Mouse (Mus musculus) olfactory bulb, adult 2 months (tissue): ENCODE measurements around the gene Ddx17. TPM values are rescaled to one million over a fixed set of nuclear protein-coding genes. Genes with fewer than 3 reads are reported as not detected.

Experiments used
- H3K27ac ChIP-seq: fragments of 200-500 bp; 2 replicates; pipeline ENCODE4 v1.5.1; 2012; ENCODE audit warnings: low read depth, low read length; ENCODE audit not compliant: insufficient read depth
- H3K4me1 ChIP-seq: fragments of 200-500 bp; 2 replicates; pipeline ENCODE4 v1.6.1; 2012; ENCODE audit warnings: low read length; ENCODE audit not compliant: control insufficient read depth, insufficient read depth
- H3K4me3 ChIP-seq: fragments of 200-500 bp; 2 replicates; pipeline ENCODE4 v1.5.1; 2012; ENCODE audit warnings: mild to moderate bottlenecking, low read depth, low read length, moderate library complexity; ENCODE audit not compliant: insufficient read depth
- CTCF ChIP-seq: fragments of 200-500 bp; IDR thresholded peaks from 2 replicates; pipeline ENCODE4 v1.5.1; 2012; ENCODE audit warnings: low read depth, mild to moderate bottlenecking, low read length, moderate library complexity; ENCODE audit not compliant: insufficient read depth
- POLR2A ChIP-seq: fragments of 200-500 bp; IDR thresholded peaks from 2 replicates; pipeline ENCODE4 v1.6.1; 2012; ENCODE audit warnings: mild to moderate bottlenecking, low read depth, low read length, moderate library complexity; ENCODE audit not compliant: insufficient read depth
- WGBS: fragments of 180-500 bp; shearing (Covaris S2); methylation state at CpG from one replicate; pipeline ENCODE4 v1.1.7; 2018; 5-methylcytosine and 5-hydroxymethylcytosine counted together
- polyA plus RNA-seq: library from polyadenylated mRNA; stranded (reverse); fragments of >200 nt; gene quantifications from 2 replicates; pipeline ENCODE4 v1.2.4, GENCODE M21; 2012; ENCODE audit warnings: low replicate concordance; ENCODE audit not compliant: missing spikeins, insufficient read depth, insufficient read length

The Ddx17 gene
- polyA plus RNA-seq, 1 experiment, result 399 TPM

DNA sequence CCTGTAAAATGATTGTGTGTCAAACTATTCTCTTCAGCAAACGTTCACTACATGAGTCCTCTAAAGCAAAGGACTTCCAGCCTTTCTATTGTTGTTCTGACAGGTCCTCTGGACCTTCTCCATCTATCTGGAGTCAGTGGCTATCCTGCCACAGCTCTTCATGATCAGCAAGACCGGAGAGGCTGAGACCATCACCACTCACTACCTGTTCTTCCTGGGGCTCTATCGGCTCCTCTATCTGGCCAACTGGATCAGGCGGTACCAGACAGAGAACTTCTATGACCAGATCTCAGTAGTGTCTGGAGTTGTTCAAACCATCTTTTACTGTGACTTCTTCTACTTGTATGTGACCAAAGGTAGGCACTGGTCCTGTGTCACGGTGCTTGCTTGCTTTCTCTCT is 21.0 kb downstream of the Ddx17 start:
- Histone ChIP-seq H3K4me1 (peaks cover 12% of the 10 kb centered on the region), H3K27ac (no peak overlapping the region), H3K4me3 (no peak overlapping the region)
- TF ChIP-seq POLR2A (no peak), CTCF (no peak)
- WGBS, result 78% methylated on average over 5 of the region's 5 CpGs

GRCm38 (mm10) chr15:79519400-79520220 is 26.9 kb downstream of the Ddx17 start:
- H3K4me1 ChIP-seq, result peaks cover 18% of the 10 kb centered on the region
- TF ChIP-seq POLR2A (no peak), CTCF (no peak)
- H3K4me3 ChIP-seq, result no peak overlapping the region
- 62% methylated on average over 16 of the region's 16 CpGs for WGBS
- no peak overlapping the region for H3K27ac ChIP-seq

GRCm38 (mm10) chr15:79518571-79518970 is 28.0 kb downstream of the Ddx17 start:
- Histone ChIP-seq H3K4me3 (no peak overlapping the region), H3K27ac (no peak overlapping the region), H3K4me1 (peaks cover 25% of the 10 kb centered on the region)
- TF ChIP-seq POLR2A (no peak), CTCF (no peak)
- WGBS, result 88% methylated on average over 3 of the region's 3 CpGs

DNA sequence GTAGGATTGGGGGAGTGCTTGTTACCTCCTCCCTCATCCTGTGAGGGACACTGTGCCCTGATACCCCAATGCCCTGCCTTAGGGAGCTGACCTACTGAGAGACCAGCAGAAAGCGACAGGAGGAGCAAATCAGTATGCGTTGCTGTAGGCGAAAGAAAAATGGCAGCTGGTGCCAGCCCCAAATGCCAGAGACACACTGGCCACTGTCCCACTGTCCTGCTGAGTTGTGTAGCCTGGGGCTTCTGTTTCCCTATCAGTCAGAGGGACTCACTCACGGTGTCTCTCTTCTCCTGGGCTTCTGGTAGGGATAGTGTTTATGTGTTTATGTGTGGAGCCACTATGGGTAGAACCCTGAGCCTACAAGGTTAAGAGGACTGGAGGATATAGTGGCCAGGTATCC is 28.8 kb downstream of the Ddx17 start:
- TF ChIP-seq POLR2A (no peak), CTCF (no peak)
- Histone ChIP-seq H3K4me3 (no peak overlapping the region), H3K4me1 (peaks cover 27% of the 10 kb centered on the region), H3K27ac (no peak overlapping the region)
- 84% methylated on average over 4 of the region's 4 CpGs for WGBS

DNA sequence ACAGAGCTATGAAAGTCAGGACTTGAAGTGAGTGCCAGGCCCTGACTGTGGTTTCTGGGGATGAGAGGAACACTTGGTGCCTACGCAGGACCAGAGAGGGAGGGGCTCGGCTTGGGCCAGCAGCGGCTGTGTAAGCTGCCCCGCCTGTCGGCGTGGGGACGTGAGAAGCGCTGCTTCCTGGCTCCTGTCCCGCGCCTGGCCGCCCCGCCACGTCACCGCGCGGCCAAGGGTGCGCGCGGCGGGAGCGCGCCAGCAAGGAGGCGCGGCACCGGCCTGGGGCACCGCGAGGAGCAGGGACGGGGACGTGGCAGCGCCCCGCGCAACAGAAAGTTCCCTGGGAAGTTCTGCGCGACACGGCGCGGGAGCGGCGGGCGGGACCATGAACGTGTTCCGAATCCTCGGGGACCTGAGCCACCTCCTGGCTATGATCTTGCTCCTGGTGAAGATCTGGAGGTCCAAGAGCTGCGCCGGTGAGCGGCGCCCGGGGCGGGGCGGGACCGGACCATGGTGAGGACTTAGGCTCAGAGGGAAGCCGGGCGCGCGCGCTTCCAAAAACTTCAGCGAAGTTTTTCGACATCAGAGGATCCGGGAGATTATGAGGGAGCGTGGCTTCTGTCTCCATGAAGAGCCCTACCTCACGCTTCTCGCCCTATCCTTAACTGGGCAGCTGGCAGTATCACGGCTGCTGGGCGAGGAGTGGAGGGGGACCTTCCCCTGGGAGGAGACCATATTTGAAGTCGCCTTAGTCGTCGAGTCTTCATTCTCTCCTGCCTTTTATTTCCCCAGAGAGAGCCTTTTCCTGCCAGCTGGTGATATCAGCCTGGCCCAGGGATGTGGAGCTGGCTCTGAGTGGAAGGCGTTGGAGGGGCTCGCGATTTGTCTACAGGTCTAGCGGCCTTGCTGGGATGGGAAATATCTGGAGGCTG is 30.1 kb downstream of the Ddx17 start, which contains the start of gene Kdelr3:
TSS of gene Kdelr3 (plus strand) at position 241 of the 926 bp plus-strand sequence.
- Histone ChIP-seq H3K4me1 (peaks cover 32% of the 10 kb centered on the region), H3K4me3 (peak within 1 kb of the TSS; percentile 46), H3K27ac (no peak within 1 kb of the TSS)
- WGBS, result 2% methylated on average over 71 of the region's 71 CpGs
- TF ChIP-seq POLR2A (0 out of 2 replicates have a peak, but pooled peaks have one; percentile 6), CTCF (no peak)

DNA sequence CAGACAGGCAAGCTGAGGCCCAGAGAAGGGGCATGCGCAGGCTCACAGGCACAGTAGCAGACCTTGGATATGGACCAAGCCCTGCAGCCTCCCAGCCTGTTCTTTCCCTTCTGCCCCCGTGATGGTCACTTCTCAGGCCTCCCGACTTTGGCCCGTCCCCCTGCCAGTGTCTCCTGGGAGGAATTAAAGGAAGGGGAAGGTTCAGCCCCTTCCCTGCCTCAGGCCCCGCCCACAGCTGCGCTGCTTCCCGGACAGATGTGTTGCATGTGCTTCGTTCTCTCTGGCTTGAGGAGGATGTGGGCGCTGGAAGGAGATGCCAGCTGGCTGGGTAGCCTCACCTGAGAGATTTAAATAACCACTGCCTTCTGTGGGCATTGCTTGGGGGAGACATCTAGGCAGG is 32.6 kb downstream of the Ddx17 start:
- H3K4me3 ChIP-seq, result no peak overlapping the region
- H3K27ac ChIP-seq, result no peak overlapping the region
- peaks cover 48% of the 10 kb centered on the region for H3K4me1 ChIP-seq
- 18% methylated on average over 9 of the region's 9 CpGs for WGBS
- TF ChIP-seq CTCF (no peak), POLR2A (no peak)

GRCm38 (mm10) chr15:79511553-79512320 is 34.8 kb downstream of the Ddx17 start:
- TF ChIP-seq POLR2A, result no peak; the same call in 1 of the 2 replicates
- no peak for TF ChIP-seq CTCF
- Histone ChIP-seq H3K4me3 (peak overlapping the region; percentile 50), H3K4me1 (peaks cover 58% of the 10 kb centered on the region), H3K27ac (peak overlapping the region; percentile 98)
- WGBS, result 2% methylated on average over 61 of the region's 61 CpGs

DNA sequence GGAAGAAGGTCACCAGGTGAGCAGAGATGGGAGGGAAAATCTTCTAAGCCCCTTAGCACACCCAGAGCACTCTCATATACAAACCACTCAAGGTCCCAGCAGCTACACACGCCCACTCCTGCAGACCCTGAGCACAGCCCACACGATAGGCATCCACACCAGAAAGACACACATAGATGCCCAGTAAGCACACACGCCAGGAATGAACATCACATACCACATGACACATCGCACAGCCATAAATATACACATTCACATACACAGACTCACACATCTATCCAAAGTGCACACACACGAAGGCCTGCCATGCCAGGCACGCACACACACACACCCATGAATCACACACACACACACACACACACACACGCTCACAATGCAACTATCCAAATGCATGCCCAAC is 36.1 kb downstream of the Ddx17 start:
- Histone ChIP-seq H3K4me1 (peaks cover 53% of the 10 kb centered on the region), H3K4me3 (peak overlapping the region; percentile 50), H3K27ac (peak overlapping the region; percentile 98)
- WGBS, result 45% methylated on average over 7 of the region's 7 CpGs
- no peak for TF ChIP-seq POLR2A
- no peak for TF ChIP-seq CTCF
